Mouse (Mus musculus) MEL (cell line): ENCODE measurements around the gene Tnfsf11. TPM values are rescaled to one million over a fixed set of nuclear protein-coding genes. Genes with fewer than 3 reads are reported as not detected.

Experiments used
- DNase-seq: peaks from one replicate; pipeline ENCODE4 v3.0.0; 2011; ENCODE audit warnings: low read depth, low spot score
- H3K27ac ChIP-seq: 2 replicates; pipeline ENCODE4 v1.5.1; 2012; ENCODE audit warnings: low read depth, mild to moderate bottlenecking, control low read depth, low read length, moderate library complexity; ENCODE audit not compliant: control insufficient read depth
- H3K27me3 ChIP-seq, 2 experiments: fragments of 150-350 bp in 1 of 2; sonication (generic) in 1 of 2; 2 replicates each; pipeline ENCODE4 v1.6.1; 2012; ENCODE audit warnings: low read length in 2 of 2, mild to moderate bottlenecking in 2 of 2, improper control_type of control experiment in 1 of 2, moderate library complexity in 1 of 2; ENCODE audit not compliant: insufficient read depth in 2 of 2, control insufficient read depth in 1 of 2
- H3K36me3 ChIP-seq, 2 experiments: 2 replicates each; pipeline ENCODE4 v1.6.1; 2012 to 2014; ENCODE audit warnings: low read length in 2 of 2, improper control_type of control experiment in 1 of 2, inconsistent platforms in 1 of 2, mild to moderate bottlenecking in 1 of 2; ENCODE audit not compliant: insufficient read depth in 2 of 2, control insufficient read depth in 1 of 2
- H3K4me1 ChIP-seq, 2 experiments: fragments of 150-350 bp in 1 of 2; sonication (generic) in 1 of 2; 2 replicates each; pipeline ENCODE4 v1.6.1; 2012; ENCODE audit warnings: low read length in 2 of 2, improper control_type of control experiment in 1 of 2, mild to moderate bottlenecking in 1 of 2; ENCODE audit not compliant: insufficient read depth in 2 of 2, control insufficient read depth in 1 of 2
- H3K4me3 ChIP-seq, 2 experiments: fragments of 150-350 bp in 1 of 2; sonication (generic) in 1 of 2; 2 replicates each; pipeline ENCODE4 v1.5.1; 2012; ENCODE audit warnings: low read depth in 2 of 2, low read length in 2 of 2, mild to moderate bottlenecking in 2 of 2, moderate library complexity in 2 of 2, control low read depth in 1 of 2, improper control_type of control experiment in 1 of 2; ENCODE audit not compliant: control insufficient read depth in 1 of 2, insufficient read depth in 1 of 2
- H3K79me2 ChIP-seq: 2 replicates; pipeline ENCODE4 v1.6.1; 2012; ENCODE audit warnings: mild to moderate bottlenecking, low read length, moderate library complexity; ENCODE audit not compliant: control insufficient read depth, poor library complexity, insufficient read depth
- H3K9ac ChIP-seq: 2 replicates; pipeline ENCODE4 v1.6.1; 2012; ENCODE audit warnings: low read depth, mild to moderate bottlenecking, control low read depth, low read length, moderate library complexity; ENCODE audit not compliant: control insufficient read depth, poor library complexity, severe bottlenecking
- H3K9me3 ChIP-seq: fragments of 150-350 bp; sonication (generic); replicated peaks from 2 replicates; pipeline ENCODE4 v1.6.1; 2012; ENCODE audit warnings: mild to moderate bottlenecking, low read length, improper control_type of control experiment, moderate library complexity; ENCODE audit not compliant: insufficient read depth
- BHLHE40 ChIP-seq: IDR thresholded peaks from 2 replicates; pipeline ENCODE4 v1.6.1; 2012; ENCODE audit warnings: low read depth, mild to moderate bottlenecking, inconsistent platforms, low read length, improper control_type of control experiment, borderline replicate concordance
- CHD2 ChIP-seq: IDR thresholded peaks from 2 replicates; pipeline ENCODE4 v1.6.1; 2011; ENCODE audit warnings: low read length, improper control_type of control experiment
- CTCF ChIP-seq, 3 experiments: IDR thresholded peaks in 2 of 3; conservative IDR thresholded peaks in 1 of 3; 2 replicates each; pipeline ENCODE4 v1.5.1; 2011 to 2012; ENCODE audit warnings: low read length in 3 of 3, low read depth in 2 of 3, mild to moderate bottlenecking in 2 of 3, improper control_type of control experiment in 1 of 3, inconsistent platforms in 1 of 3, mixed read lengths in 1 of 3, moderate library complexity in 1 of 3; ENCODE audit not compliant: control insufficient read depth in 1 of 3, insufficient read depth in 1 of 3, poor library complexity in 1 of 3, severe bottlenecking in 1 of 3
- E2F4 ChIP-seq: IDR thresholded peaks from 2 replicates; pipeline ENCODE4 v1.6.1; 2011; ENCODE audit warnings: low read depth, low read length, improper control_type of control experiment, borderline replicate concordance
- MAFK ChIP-seq: IDR thresholded peaks from 2 replicates; pipeline ENCODE4 v1.6.1; 2011; ENCODE audit warnings: low read depth, mild to moderate bottlenecking, low read length, improper control_type of control experiment, borderline replicate concordance
- MAX ChIP-seq: IDR thresholded peaks from 2 replicates; pipeline ENCODE4 v1.6.1; 2011; ENCODE audit warnings: low read length, improper control_type of control experiment
- MAZ ChIP-seq: IDR thresholded peaks from 2 replicates; pipeline ENCODE4 v1.6.1; 2012; ENCODE audit warnings: low read depth, mild to moderate bottlenecking, inconsistent platforms, low read length, improper control_type of control experiment
- NELFE ChIP-seq: IDR thresholded peaks from 2 replicates; pipeline ENCODE4 v1.6.1; 2011; ENCODE audit warnings: low read depth, low read length, improper control_type of control experiment
- NRF1 ChIP-seq: IDR thresholded peaks from 2 replicates; pipeline ENCODE4 v1.6.1; 2014; ENCODE audit warnings: low read depth, mild to moderate bottlenecking, inconsistent platforms, low read length, improper control_type of control experiment, moderate library complexity; ENCODE audit not compliant: poor library complexity, insufficient read depth, severe bottlenecking
- POLR2A ChIP-seq, 2 experiments: IDR thresholded peaks; 2 replicates each; pipeline ENCODE4 v1.6.1; 2011 to 2012; ENCODE audit warnings: low read length in 2 of 2, mild to moderate bottlenecking in 2 of 2, control low read depth in 1 of 2, improper control_type of control experiment in 1 of 2, low read depth in 1 of 2, moderate library complexity in 1 of 2; ENCODE audit not compliant: control insufficient read depth in 1 of 2, insufficient read depth in 1 of 2, poor library complexity in 1 of 2
- POLR2AphosphoS2 ChIP-seq: IDR thresholded peaks from 2 replicates; pipeline ENCODE4 v1.6.1; 2011; ENCODE audit warnings: low read length, improper control_type of control experiment
- RCOR1 ChIP-seq: IDR thresholded peaks from 2 replicates; pipeline ENCODE4 v1.6.1; 2012; ENCODE audit warnings: low read depth, mild to moderate bottlenecking, inconsistent platforms, low read length, improper control_type of control experiment
- SIN3A ChIP-seq: IDR thresholded peaks from 2 replicates; pipeline ENCODE4 v1.6.1; 2012; ENCODE audit warnings: low read length, improper control_type of control experiment, inconsistent platforms
- UBTF ChIP-seq: IDR thresholded peaks from 2 replicates; pipeline ENCODE4 v1.6.1; 2012; ENCODE audit warnings: low read depth, mild to moderate bottlenecking, inconsistent platforms, low read length, improper control_type of control experiment, moderate library complexity, borderline replicate concordance; ENCODE audit not compliant: insufficient read depth
- USF2 ChIP-seq, 2 experiments: IDR thresholded peaks; 2 replicates each; pipeline ENCODE4 v1.6.1; 2011 to 2012; ENCODE audit warnings: improper control_type of control experiment in 2 of 2, low read length in 2 of 2, borderline replicate concordance in 1 of 2, inconsistent platforms in 1 of 2, low read depth in 1 of 2, mild to moderate bottlenecking in 1 of 2; ENCODE audit not compliant: insufficient read depth in 1 of 2
- polyA plus RNA-seq, 2 experiments: library from polyadenylated mRNA; stranded (reverse) in 1 of 2; unstranded in 1 of 2; fragments of >175 nt in 1 of 2; fragments of >200 nt in 1 of 2; gene quantifications; 2 replicates each; pipeline versions ENCODE4 v1.2.1 to v1.2.4; 2012; ENCODE audit warnings: low replicate concordance in 2 of 2, low read depth in 1 of 2; ENCODE audit not compliant: insufficient read length in 2 of 2, insufficient read depth in 1 of 2, missing spikeins in 1 of 2
- total RNA-seq: library from RNA; depleted of rRNA; stranded (reverse); fragments of 300-350 nt; gene quantifications from 2 replicates; pipeline ENCODE4 v1.2.3, GENCODE M21; 2012

Gene Tnfsf11
- total and polyA plus RNA-seq, 3 experiments = not detected

DNA sequence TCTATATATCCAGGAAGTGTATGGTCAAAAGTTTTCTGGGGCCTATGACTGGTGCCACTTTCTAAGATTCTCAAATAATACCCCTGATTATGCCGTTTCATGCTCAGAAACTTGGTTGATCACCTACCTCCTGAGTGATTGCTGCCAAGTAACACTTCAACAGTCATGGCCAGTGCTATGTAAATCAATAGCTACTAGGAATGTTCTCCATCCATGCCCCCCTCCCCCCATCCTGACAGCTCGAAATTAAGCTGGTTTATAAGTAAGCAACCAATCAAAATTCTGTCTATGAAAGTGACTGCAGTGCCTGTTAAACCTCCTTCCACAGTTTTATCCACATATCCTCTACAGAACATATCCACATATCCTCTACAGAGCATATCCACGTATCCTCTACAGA is 25.5 kb upstream of the Tnfsf11 start:
- no peak overlapping the region for H3K27ac ChIP-seq
- no peaks in the 10 kb centered on the region for H3K9me3 ChIP-seq
- DNase-seq = no peak
- no peak overlapping the region for H3K9ac ChIP-seq
- no peak overlapping the region for H3K4me3 ChIP-seq
- H3K27me3 ChIP-seq = no peaks in the 10 kb centered on the region
- H3K79me2 ChIP-seq = no peaks in the 10 kb centered on the region
- no peak for TF ChIP-seq NRF1
- no peak for TF ChIP-seq UBTF
- TF ChIP-seq SIN3A = no peak
- TF ChIP-seq CTCF (IDR thresholded peaks at IDR 0.05 in 2 of 3, conservative IDR thresholded peaks at IDR 0.05 in 1 of 3; ENCODE audit: control insufficient read depth in 1 of 3, insufficient read depth in 1 of 3, low read depth in 2 of 3, low read length in 3 of 3, poor library complexity in 1 of 3, severe bottlenecking in 1 of 3) = no peak
- no peak for TF ChIP-seq MAFK
- no peak for TF ChIP-seq USF2 (IDR thresholded peaks at IDR 0.05; ENCODE audit: borderline replicate concordance in 1 of 2, insufficient read depth in 1 of 2, low read depth in 1 of 2, low read length in 2 of 2)
- no peak for TF ChIP-seq BHLHE40
- no peak for TF ChIP-seq POLR2AphosphoS2
- TF ChIP-seq NELFE = no peak
- no peak for TF ChIP-seq CHD2
- no peak for TF ChIP-seq MAZ
- no peak for TF ChIP-seq E2F4
- no peak for TF ChIP-seq MAX
- no peak for TF ChIP-seq RCOR1
- no peak for TF ChIP-seq POLR2A (IDR thresholded peaks at IDR 0.05; ENCODE audit: control insufficient read depth in 1 of 2, insufficient read depth in 1 of 2, low read depth in 1 of 2, low read length in 2 of 2, poor library complexity in 1 of 2)
- H3K4me1 ChIP-seq = no peaks in the 10 kb centered on the region
- H3K36me3 ChIP-seq = no peaks in the 10 kb centered on the region

DNA sequence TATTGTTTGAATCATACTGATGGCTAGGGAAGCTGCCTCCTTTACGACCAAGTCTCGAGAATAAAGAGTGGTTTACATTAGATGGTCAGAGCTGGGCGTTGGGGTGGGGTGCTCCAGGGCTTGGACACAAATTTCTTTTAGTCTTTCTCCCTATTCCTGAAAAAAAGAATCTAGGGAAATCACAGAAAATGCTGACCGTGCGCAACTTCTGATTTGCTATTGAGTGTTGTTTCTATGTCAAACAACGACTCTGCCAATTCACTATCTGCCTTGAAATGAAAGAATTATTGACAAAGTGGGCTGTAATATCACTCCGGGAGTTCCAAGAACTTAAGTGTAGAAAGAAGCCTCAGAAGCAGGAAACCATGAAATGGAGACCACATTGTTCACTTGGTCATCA is 23.5 kb upstream of the Tnfsf11 start:
- Histone ChIP-seq H3K27ac (no peak overlapping the region), H3K36me3 (no peaks in the 10 kb centered on the region), H3K9ac (no peak overlapping the region), H3K79me2 (no peaks in the 10 kb centered on the region), H3K4me3 (no peak overlapping the region), H3K9me3 (no peaks in the 10 kb centered on the region), H3K27me3 (no peaks in the 10 kb centered on the region), H3K4me1 (no peaks in the 10 kb centered on the region)
- no peak for DNase-seq
- TF ChIP-seq USF2 (IDR thresholded peaks at IDR 0.05; ENCODE audit: borderline replicate concordance in 1 of 2, insufficient read depth in 1 of 2, low read depth in 1 of 2, low read length in 2 of 2) = no peak
